Mouse (Mus musculus): ENCODE data around the gene Scgb1b10.
"Not testable (repeated sequence)": the region's sequence is repeated elsewhere in the genome, so short reads cannot be mapped to it uniquely, and the experiment has no call there.

Gene Scgb1b10

GRCm38 (mm10) chr7:32100553-32100952 lies at the start of gene Scgb1b10:
Scgb1b10 (plus strand) TSS chr7:32100853.
- not testable (repeated sequence) for DNase-seq (ENCODE audit: low read depth, low spot score)

Measured in WW6 (cell line).